Mouse (Mus musculus) MN1 (cell line): Measurements from ENCODE around the gene Rad9b.

Experiments used
- DNase-seq: peaks from one replicate; pipeline ENCODE4 v3.0.0-alpha.2; 2016; ENCODE audit warnings: low spot score

The Rad9b gene

GRCm38 (mm10) chr5:122353807-122354491 lies at the start of gene Rad9b, which contains the start of gene Vps29:
Gene Rad9b (minus strand): TSS chr5:122354233.
Gene Vps29 (plus strand): TSS chr5:122354369.
- DNase-seq, result peak; percentile 98

DNA sequence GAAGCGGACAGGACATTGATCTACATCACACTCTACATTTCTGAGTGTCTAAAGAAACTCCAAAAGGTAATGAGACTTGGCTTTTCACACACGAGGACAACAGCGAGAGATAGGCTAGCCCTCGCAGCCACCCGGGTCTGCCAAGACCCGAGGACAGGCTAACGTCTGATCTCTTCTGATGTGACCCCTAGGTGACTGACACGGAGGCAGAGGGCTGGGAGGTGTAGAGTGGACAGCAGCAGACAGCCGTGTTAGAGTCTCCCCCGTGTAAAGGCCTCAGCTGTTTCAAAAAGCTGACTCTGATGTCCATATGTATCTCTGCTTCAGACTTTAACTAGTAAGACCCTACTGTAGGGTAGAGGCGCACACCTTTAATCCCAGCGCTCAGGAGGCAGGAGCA lies 49.3 kb upstream of the Rad9b start:
- no peak for DNase-seq

GRCm38 (mm10) chr5:122402772-122403171 lies 48.7 kb upstream of the Rad9b start:
- DNase-seq, result peak; percentile 50

- DNase-seq, result peak; percentile 27
Observed at GRCm38 (mm10) chr5:122402160-122402559, 48.1 kb upstream of the Rad9b start.

DNA sequence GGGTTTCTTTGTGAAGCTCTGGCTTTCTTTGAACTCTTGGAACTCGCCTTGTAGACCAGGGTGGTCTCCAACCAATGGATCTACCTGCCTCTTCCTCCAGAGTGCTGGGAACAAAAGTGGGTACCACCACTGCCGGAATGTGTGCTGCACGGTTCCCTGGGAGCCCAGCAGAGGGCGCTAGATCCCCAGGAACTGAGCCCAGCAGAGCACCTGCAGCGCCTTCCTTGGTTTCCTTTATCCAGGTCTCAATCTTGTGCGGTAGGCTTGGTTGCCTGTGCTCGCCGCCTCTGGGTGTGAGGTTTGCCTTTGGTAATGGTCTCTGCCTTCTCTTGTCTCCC lies 47.2 kb upstream of the Rad9b start:
- peak; percentile 51 for DNase-seq

DNA sequence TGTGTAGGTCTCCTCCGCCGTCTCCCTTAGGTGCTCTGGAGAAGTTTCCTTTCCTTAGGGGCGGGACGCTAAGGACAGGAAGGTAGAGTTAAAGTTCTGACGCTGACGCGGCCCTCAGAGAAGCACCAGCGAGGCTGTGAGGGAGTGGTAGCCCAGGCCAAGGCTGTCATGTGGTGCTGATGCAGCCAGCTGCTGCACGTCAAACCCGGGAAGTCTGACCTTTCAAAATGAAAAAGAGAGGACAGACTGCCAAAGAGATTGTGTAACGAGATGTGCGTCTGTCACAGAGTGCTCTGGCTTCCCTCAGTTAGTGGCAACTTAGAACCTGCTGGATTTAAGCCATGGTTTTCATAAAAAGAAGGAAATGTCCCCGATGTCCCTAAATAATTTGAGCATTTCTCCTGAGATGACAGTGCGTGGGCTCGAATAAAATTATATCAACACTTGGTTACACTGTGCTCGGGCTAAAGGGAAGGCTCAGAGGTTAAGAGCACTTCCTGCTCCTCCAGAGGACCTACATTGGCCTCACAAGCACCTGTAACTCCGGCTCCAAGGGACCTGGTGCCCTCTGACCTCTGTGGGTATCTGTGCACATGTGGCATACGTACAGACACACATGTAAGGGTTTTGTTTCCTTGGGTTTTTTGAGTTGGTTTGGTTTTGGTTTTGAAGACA lies 46.7 kb upstream of the Rad9b start:
- peak; percentile 27 for DNase-seq

- no peak for DNase-seq
Observed at GRCm38 (mm10) chr5:122399871-122400270, 45.8 kb upstream of the Rad9b start.

DNA sequence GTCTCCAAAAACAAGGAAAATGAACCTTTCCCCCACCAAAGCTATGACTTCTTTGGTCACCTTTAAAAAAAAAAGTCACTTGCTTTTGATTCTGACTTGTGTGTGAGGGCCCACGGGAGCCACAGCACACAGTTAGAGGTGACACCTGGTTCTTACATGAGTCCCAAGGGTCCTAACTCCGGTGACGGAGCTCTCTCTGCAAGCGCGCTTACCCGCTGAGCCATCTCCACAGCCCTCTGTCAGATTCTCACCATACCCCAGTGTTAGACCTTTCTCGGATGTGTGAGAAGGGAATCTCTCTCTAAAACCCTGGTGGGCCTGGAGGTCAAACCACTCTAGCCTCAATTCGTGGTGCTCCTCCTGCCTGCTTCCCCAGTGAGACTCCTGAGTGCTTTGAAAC lies 43.5 kb upstream of the Rad9b start:
- DNase-seq, result no peak

GRCm38 (mm10) chr5:122396791-122397190 lies 42.8 kb upstream of the Rad9b start:
- no peak for DNase-seq

GRCm38 (mm10) chr5:122393887-122394286 lies 39.9 kb upstream of the Rad9b start:
- peak; percentile 37 for DNase-seq

DNA sequence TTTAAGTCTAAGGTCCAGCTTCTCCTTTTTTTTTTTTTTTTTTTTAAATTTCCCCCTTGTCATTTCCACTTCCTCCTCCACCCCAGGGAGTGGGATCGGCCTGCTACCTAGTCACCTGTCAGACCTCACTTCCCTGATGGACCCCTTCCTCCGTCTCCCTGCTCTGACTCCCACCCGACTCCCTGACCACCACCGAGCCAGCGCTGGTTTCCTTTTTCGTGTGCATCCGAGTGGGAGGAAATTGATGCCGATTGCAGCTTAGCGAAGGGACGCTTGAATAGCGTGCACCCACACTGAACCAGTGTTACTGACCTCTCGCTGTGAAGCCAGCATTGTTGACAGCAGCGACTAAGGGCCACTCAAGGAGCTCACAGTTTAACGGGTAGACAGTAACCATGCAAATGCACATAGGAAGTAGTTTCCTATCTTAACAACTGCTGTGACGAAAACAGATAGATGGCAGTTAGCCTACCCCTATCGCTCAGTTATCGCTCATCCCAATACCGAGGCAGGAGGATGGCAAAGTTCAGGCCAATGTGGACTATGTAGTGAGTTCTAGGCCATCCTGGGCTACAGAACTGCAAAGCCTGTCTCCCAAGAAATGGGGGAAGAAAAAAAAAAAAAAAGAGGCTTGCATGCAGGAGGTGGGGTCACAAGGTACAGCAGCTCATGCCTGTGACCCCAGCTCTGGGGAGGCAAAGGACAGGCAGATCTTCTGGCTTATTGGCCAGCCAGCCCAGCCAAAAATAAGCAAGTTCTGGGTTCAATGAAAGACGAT lies 38.4 kb upstream of the Rad9b start:
- peak; percentile 26 for DNase-seq

GRCm38 (mm10) chr5:122391786-122392180 lies 37.8 kb upstream of the Rad9b start, which contains the start of gene Arpc3:
Gene Arpc3 (plus strand): TSS chr5:122391878.
- DNase-seq, result peak; percentile 85

GRCm38 (mm10) chr5:122391178-122391785 lies 37.2 kb upstream of the Rad9b start:
- no peak for DNase-seq

- DNase-seq, result no peak
Observed at GRCm38 (mm10) chr5:122390671-122391070, 36.6 kb upstream of the Rad9b start.

DNA sequence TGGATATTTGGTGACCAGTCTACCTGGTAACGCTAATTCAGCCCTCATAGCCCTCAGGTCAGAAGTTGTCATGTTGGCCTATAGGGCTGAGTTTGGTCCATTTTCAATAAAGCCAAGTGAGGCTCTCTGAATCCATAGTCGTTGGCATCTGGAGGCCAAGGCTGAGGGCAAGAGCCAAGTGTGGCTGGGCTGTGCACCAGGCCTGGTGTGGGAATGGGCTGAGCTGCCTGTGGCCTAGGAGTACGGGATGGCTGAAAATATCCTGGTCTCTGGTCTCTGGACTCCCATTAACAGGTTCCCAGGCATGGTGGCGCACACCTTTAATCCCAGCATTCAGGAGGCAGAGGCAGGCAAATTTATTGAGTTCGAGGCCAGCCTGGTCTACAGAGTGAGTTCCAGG lies 36.0 kb upstream of the Rad9b start:
- no peak for DNase-seq

- DNase-seq, result peak; percentile 78
Observed at GRCm38 (mm10) chr5:122379374-122380155, 25.5 kb upstream of the Rad9b start.

- no peak for DNase-seq
Observed at GRCm38 (mm10) chr5:122378171-122378570, 24.1 kb upstream of the Rad9b start.

DNA sequence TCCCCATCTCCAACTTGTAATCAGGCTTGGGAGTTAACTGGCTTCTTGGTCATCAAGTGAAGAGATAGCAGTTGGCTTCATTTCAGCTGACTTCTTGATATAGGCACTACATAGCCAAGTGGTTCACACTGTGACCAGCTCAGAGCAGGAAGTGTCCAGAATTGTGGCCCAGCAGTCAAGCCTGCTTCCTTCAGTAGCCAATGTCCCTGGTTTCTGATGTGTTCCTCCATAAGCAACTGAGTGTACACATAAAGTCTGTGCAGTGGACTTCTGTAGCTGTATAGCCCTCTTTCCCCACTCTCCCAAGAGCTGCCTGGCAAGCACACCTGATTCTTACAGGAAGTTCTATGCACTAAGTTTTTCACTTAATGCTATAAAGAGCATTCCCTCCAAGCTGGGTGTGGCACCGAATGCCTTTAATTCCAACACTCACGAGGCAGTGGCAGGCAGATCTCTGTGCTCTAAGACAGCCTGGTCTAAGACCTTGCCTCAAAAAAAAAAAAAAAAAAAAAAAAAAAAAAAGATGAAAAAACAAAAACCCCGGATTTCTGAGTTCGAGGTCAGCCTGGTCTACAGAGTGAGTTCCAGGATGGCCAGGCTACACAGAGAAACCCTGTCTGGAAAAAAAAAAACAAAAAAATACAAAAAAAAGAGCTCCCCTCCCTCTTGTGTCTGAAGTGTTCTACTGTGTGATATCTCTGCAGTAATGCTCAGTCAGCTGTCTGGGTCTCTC lies 23.2 kb upstream of the Rad9b start:
- DNase-seq, result no peak

DNA sequence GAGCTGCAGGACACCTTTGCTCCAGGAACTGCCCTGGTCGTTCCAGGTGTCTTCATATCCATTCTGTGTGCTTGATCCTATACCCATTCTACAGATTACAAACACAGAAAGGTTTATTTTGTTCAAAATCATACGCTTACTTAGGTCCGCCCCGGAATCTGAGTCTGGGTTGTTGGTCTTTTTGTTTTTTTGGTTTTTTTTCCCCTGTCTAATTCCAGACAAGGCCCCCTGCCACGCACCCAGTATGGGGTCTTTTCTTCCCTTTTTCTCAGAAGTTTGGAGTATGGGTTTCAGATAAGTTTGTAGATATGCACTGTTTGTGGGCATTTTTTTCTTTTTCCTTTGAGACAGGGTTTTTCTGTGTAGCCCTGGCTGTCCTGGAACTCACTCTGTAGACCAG lies 18.8 kb upstream of the Rad9b start:
- no peak for DNase-seq

- DNase-seq, result peak; percentile 99
Observed at GRCm38 (mm10) chr5:122372192-122372769, 18.2 kb upstream of the Rad9b start, which contains the start of gene Fam216a. Gene Fam216a (minus strand): TSS chr5:122372364.
